Mouse (Mus musculus) adrenal gland, postnatal 4 days (tissue): ENCODE data around the gene Slc13a1. TPM values are rescaled to one million over a fixed set of nuclear protein-coding genes. Genes with fewer than 3 reads are reported as not detected.
"Not testable (repeated sequence)": the region's sequence is repeated elsewhere in the genome, so short reads cannot be mapped to it uniquely, and the experiment has no call there.

ENCODE experiments used
- DNase-seq, 2 experiments: peaks; one replicate each; pipeline ENCODE4 v3.0.0; 2021 to 2022; ENCODE audit warnings: low spot score in 2 of 2, mixed read lengths in 2 of 2
- long read RNA-seq, 2 experiments: library from polyadenylated mRNA; stranded (forward); transcript quantifications; one replicate each; pipeline ENCODE4 v2.0.0; 2021
- total RNA-seq, 2 experiments: library from RNA; stranded (reverse); gene quantifications; 2 replicates each; pipeline ENCODE4 v1.2.3; 2021

Gene Slc13a1
- 1 to 10 TPM in 1 of 2 experiments, under 1 TPM in 1; 0.28 to 5.5 TPM for total RNA-seq
- long read RNA-seq, experiment 1: 0 reads
- long read RNA-seq, experiment 2, partial matches to known transcripts: 0 of 4 reads
- long read RNA-seq, experiment 2, other reads (novel, unspliced or antisense): 0 of 4 reads

- no peak for DNase-seq
These were observed at the start of gene Slc13a1 for GRCm38 (mm10) chr6:24167734-24168327. Gene Slc13a1, minus strand, starts transcription at chr6:24168092.

- no peak for DNase-seq
These were observed 40.0 kb upstream of the Slc13a1 start for GRCm38 (mm10) chr6:24207866-24208265.

- DNase-seq: no peak
These were observed 34.3 kb upstream of the Slc13a1 start for GRCm38 (mm10) chr6:24202226-24202625.

DNA sequence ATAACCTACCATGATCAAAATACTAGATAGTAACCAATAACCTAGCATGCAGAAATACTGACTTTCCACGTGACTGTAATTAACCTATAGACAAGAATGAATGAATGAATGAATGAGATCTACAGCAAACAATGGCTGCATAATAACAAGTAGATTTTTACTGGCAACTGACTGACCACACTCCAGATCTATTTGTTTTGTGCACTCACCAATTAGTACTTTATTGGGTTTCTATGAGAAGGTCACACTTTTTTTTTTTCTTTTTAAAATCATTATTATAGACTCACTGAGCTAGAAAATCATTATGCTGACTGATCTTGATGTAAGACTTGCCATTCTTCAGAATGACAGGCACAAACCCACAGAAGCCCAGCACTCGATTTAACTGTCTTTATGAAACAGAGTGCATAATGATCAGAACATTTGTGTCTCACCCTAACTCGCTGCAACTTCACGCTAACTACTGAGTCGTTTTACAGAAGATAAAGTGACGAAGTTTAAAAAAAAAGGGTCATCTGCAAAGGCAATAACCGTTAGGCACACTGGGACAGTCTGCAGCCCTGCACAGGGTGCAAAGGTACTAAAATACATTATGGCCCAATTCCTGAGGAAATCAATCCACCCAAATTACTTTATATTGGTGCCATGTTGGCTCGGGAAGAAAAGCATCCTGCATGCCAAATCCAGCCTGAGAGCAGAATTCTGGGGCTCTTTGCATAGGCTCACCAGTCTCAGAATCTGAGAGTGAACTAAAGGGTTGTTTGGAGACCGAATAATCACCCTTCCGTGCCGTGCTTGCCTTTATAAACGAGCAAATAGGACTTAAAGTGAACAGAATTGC is 33.0 kb upstream of the Slc13a1 start:
- no peak for DNase-seq

- not testable (repeated sequence) for DNase-seq
These were observed 29.8 kb upstream of the Slc13a1 start for GRCm38 (mm10) chr6:24197501-24198195.

- not testable (repeated sequence) for DNase-seq
These were observed 28.5 kb upstream of the Slc13a1 start for GRCm38 (mm10) chr6:24196406-24196805.

DNA sequence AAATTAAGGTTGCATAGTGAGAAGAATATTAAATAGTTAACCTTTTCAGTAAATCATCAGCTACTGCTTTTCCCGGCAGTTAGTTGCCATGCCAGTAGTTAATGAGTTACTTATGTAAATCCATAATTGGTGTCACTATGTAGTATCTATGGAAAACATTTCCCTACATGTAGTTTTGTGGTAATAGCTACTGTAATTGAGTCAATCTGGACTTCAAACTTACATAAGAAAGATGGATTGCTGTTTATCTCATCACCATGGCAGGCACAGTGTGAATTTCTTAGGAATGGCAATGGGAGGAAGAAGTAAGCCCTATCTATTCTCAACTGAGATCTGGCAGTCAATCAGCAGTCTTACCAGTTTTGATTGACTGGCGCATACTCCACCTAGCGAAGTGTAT is 15.5 kb upstream of the Slc13a1 start:
- DNase-seq: no peak

- DNase-seq: no peak
These were observed 7.5 kb upstream of the Slc13a1 start for GRCm38 (mm10) chr6:24175393-24175792.

DNA sequence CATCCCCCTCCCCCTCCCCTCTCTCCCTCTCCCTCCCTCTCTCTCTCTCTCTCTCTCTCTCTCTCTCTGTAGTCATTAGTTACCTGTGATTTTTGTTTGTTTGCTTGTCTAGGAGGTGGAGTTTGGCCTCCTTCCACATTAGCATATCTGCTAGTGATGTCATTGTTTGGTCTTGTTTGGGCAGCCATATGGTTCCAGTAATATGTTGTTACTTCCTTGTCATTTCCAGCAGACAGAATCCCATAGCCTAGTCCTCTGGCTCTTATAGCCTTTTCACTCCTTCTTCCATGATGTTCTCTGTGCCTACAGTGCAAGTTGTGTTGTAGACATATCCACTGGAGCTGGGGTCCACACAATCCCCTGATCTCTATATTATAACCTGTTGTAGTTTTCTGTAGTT is 6.1 kb upstream of the Slc13a1 start:
- no peak for DNase-seq

DNA sequence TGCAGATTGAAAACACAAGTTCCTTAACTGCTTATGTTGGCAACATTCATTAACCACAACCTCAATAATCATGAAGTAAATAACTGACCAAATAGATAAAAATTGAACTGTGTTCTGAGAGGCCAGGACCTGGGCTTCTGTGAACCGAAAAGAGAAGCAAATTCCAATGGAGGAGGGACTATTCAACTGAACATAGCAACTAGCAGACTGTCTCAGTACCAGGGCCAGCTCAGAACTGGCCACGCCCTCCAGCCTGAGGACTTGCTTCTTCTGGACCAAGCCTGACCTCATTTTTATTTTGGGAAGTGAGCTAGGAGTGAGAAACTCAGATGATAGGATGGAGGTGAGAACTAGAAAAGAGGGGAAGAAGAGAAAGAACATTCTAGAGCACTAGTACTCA is 4.8 kb upstream of the Slc13a1 start:
- DNase-seq: no peak

GRCm38 (mm10) chr6:24166772-24167171 is 1.1 kb downstream of the Slc13a1 start:
- DNase-seq: no peak

DNA sequence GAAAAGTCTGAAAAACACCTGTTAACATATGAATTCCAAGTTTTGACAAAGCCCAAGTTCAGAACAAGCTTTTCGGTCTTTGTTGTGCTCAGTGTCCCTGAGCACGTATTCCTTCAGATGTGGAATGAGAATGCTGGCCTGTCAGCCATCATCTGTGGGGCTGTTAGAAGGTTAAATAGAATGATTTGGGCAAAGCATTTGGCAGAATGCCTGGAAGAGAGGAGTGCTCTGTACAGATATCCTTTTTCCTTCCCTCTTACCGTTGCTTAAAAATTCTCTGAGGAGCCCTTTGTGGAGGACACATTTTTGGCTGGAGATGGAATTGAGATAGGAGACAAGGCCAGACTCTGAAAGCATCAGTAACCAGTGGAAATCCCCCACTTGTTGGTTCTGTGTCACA is 2.6 kb downstream of the Slc13a1 start:
- DNase-seq: peak in 1 of 2 experiments; percentile 2

DNA sequence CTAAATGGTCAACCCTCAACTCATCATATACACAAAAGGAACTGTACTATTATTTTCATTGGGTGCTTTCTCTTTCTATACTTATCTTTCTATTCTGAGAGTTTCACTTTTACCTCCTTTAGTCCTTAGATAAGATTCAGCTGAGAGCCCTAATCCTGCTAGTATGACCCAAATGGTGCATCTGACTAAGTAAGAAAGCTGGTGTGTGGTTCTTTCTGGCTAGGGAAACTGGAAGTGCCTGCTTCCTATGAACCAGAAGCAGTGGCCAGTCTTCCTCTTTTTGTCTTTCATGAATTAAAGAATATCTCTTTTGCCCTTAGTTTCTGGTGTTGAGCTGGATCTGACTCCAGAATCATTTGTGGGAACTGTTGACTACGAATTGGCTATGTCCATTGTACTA is 8.1 kb downstream of the Slc13a1 start:
- DNase-seq: no peak

DNA sequence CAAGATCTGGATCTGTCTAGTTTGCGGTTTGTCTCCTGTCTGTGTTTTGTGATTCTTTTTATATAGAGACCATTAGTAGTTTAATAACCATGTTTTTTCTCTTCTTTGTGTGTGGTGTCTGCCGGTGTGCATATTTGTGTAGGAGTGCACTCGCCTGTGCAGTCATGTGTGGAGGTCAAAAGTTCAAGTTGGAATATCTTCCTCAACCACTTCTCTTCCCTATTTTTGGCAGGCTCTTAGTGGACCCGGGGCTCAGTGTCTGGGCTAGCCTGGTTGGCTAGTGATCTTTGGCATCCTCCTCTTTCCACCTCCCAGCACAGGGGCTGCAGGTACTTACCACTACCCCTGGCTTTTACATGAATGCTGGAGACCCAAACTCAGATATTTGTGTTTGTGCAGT is 13.0 kb downstream of the Slc13a1 start:
- DNase-seq: no peak

DNA sequence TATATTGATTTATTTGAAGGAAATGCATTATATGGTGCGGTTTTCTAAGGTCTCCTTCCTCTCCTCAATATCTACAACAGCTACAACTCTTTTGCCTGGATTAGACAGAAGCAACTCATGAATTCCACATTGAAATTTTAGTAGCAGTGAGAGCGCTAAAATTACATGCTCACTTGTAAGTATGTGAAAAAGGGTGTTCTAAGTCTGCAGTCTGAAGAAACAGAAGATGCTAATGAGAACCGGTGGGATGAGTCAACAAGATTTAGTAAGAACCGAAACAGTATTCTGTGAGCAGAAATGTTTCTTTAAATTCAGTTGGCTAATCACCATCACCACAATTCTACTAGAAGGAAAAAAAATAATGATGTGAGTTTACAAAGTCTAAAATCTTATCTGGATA is 34.9 kb downstream of the Slc13a1 start:
- no peak for DNase-seq

GRCm38 (mm10) chr6:24122632-24123031 is 45.3 kb downstream of the Slc13a1 start:
- DNase-seq: no peak

GRCm38 (mm10) chr6:24111614-24112013 is 56.3 kb downstream of the Slc13a1 start:
- no peak for DNase-seq

DNA sequence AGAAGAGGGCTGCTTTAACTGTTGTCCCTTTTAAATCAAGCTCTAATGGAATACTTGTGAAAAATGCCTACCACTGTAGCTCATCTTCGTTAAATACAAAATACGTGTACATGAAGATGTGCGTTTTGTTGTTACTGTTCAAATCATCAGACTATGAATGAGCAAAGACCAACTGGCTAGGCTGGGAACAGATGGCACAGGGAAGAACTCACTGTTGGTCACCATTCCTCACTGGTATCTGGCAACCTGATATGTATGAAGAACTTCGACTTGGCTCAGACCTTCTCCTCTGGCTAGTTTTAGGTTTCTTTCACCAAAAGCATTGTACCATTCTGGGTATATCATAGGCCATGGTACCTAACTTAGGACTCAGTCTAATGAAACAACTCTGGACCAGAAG is 59.4 kb downstream of the Slc13a1 start:
- DNase-seq: no peak

DNA sequence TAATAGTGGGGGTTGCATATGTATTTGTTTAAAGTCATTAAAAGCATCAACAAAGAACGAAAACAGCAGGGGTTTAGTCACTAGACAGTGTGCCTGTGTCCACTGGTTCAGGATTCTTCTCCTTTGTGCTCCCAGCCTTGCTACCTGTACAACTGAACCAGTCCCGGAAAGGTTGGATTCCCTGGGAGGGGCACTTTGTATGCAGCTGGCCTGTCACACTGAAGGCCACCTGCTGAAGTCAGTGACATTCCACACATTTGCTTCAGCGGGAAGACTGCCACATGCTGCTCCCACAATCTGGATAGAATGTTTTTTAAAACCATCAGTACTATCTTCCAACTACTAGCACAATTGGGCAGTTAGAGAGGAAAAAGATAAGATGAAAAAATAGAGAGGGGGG is 61.7 kb downstream of the Slc13a1 start:
- DNase-seq: no peak

DNA sequence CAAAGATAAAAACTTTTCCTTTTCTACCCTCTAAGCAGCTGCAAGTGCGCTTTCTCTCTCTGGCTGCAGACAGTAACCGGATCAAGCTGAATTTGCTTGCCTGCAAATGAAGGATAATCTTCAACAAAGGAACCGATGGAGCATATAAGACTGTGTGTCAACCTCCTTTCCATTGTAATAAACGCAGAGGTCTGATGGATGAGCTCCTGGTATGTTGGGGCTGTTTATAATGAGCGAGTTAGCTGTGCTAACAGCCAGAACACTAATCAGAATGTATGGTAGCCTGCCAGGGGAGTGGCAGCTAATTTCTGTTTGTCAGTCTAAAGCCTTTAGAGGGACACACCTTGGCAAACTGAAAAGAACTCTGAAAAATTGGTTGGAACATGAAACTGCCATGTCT is 62.2 kb downstream of the Slc13a1 start:
- DNase-seq: no peak

DNA sequence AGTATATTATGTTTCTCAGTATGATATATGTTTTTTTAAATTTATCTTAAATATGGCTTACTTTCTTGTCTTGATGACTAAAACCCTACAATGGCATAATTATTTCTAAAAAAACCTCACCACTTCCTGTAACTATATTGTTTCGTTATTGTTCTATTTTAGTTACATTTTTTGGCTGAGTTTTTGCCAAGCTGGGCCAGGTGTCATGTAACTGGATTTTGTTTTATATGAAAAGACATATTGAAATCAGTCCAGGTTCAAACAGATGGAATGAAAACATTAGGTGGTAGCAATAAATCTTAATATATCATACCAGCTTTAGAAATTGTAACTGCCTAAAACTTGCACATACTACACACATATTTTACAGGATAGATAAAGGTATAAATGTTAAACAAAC is 66.6 kb downstream of the Slc13a1 start:
- DNase-seq: no peak

GRCm38 (mm10) chr6:24100705-24101104 is 67.2 kb downstream of the Slc13a1 start:
- no peak for DNase-seq
